In the genomic region with DNA sequence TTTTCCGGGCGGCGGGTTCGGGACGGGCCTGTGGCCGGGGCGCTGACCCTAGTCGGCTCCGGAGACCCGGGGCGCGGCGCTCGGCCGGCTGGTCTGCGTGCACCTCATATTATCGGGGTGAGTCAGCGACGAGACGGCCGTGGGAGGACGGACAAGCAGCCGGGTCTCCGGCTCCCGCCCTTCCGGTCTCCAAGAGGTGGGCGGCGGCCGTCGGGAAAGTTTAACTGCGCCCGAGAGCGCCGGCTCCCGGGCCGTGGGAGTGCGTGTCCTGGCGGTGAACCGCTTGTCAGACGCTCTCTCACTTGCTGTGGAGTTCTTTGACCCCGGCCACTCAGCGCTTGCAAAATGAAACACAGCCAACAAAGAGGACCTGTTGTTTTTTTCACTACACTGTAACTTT, we compare ENCODE assay signal across 8 mouse cellular contexts. TPM values are rescaled to one million over a fixed set of nuclear protein-coding genes. Genes with fewer than 3 reads are reported as not detected.
A peak's percentile ranks its signal among the peaks of the same experiment; 100 is the strongest.
DNase-seq lines count a peak whose midpoint lies in the region; ATAC-seq and TF ChIP-seq lines count a peak whose summit lies in the region.

No protein-coding gene starts in this region.

- peak; percentile 95 for DNase-seq in 3134 (ENCODE audit: extremely low read depth, insufficient read length, low spot score)
- DNase-seq in embryo, embryonic 11.5 days (ENCODE audit: low read depth, low spot score) = peak; percentile 35
- DNase-seq in kidney, postnatal 36 days = peak; percentile 86 to 87
- DNase-seq in cerebellum, adult 8-10 months = no peak

- H3K27me3 ChIP-seq in ES-Bruce4 (ENCODE audit: control insufficient read depth, insufficient read depth, low read length, poor library complexity, severe bottlenecking) = no peaks in the 10 kb centered on the region
- no peaks in the 10 kb centered on the region for H3K27me3 ChIP-seq in heart, embryonic 14.5 days (ENCODE audit: control insufficient read depth, insufficient read depth, low read length)
- H3K27me3 ChIP-seq in megakaryocyte, embryonic 14.5 days (replicated peaks) = no peaks in the 10 kb centered on the region
- H3K27me3 ChIP-seq in stomach, embryonic 16.5 days (ENCODE audit: control insufficient read depth, insufficient read depth, low read length) = no peaks in the 10 kb centered on the region

- H3K27ac ChIP-seq in ES-Bruce4 (ENCODE audit: insufficient read depth, low read length) = no peak overlapping the region
- peak overlapping the region; percentile 90 to 95 for H3K27ac ChIP-seq in heart, embryonic 14.5 days (replicated peaks in 1 of 2; ENCODE audit: control insufficient read depth in 1 of 2, insufficient read depth in 1 of 2, low read depth in 2 of 2, low read length in 2 of 2)
- H3K27ac ChIP-seq in stomach, embryonic 16.5 days (ENCODE audit: low read length) = peak overlapping the region; percentile 86

- TF ChIP-seq EP300 in ES-Bruce4 (IDR thresholded peaks at IDR 0.05; ENCODE audit: insufficient read depth, low read depth, low read length) = no peak

- no peak for TF ChIP-seq POLR2A in ES-Bruce4 (IDR thresholded peaks at IDR 0.05; ENCODE audit: insufficient read depth, low read length)

- H3K4me3 ChIP-seq in ES-Bruce4 (ENCODE audit: low read depth, low read length) = peak overlapping the region; percentile 60
- peak overlapping the region; percentile 80 to 81 for H3K4me3 ChIP-seq in heart, embryonic 14.5 days (ENCODE audit: control insufficient read depth in 1 of 2, insufficient read depth in 1 of 2, low read depth in 1 of 2, low read length in 2 of 2)
- H3K4me3 ChIP-seq in megakaryocyte, embryonic 14.5 days (replicated peaks) = peak overlapping the region; percentile 93
- peak overlapping the region; percentile 74 for H3K4me3 ChIP-seq in stomach, embryonic 16.5 days (replicated peaks; ENCODE audit: low read length)

- peak; percentile 62 for ATAC-seq in heart, embryonic 14.5 days (ENCODE audit: insufficient number of reproducible peaks, insufficient read depth, low FRiP score, low read depth)
- ATAC-seq in stomach, embryonic 16.5 days (ENCODE audit: insufficient read depth, low FRiP score) = peak; percentile 79

- under 1% methylated on average over 42 of the region's 42 CpGs for WGBS in heart, embryonic 14.5 days
- under 1% methylated on average over 42 of the region's 42 CpGs for WGBS in stomach, embryonic 16.5 days

- H3K9ac ChIP-seq in ES-Bruce4 (ENCODE audit: low read depth, poor library complexity, severe bottlenecking) = peak overlapping the region; percentile 80
- H3K9ac ChIP-seq in heart, embryonic 14.5 days (ENCODE audit: low read length) = peak overlapping the region; percentile 79
- peak overlapping the region; percentile 83 for H3K9ac ChIP-seq in stomach, embryonic 16.5 days (ENCODE audit: low read length)

- no peak for TF ChIP-seq CTCF in ES-Bruce4 (IDR thresholded peaks at IDR 0.05; ENCODE audit: low read depth, low read length)

- peak overlapping the region; percentile 78 for H3K4me2 ChIP-seq in heart, embryonic 14.5 days (ENCODE audit: low read length)
- H3K4me2 ChIP-seq in stomach, embryonic 16.5 days (ENCODE audit: low read depth, low read length) = peak overlapping the region; percentile 61

- H3K36me3 ChIP-seq in ES-Bruce4 (ENCODE audit: control insufficient read depth, insufficient read depth, low read length, poor library complexity, severe bottlenecking) = no peaks in the 10 kb centered on the region
- peaks cover 7% of the 10 kb centered on the region; the same call in 1 of the 2 replicates for H3K36me3 ChIP-seq in heart, embryonic 14.5 days (ENCODE audit: control insufficient read depth, insufficient read depth, low read length)
- H3K36me3 ChIP-seq in megakaryocyte, embryonic 14.5 days (replicated peaks; ENCODE audit: low read length) = peaks cover 42% of the 10 kb centered on the region
- H3K36me3 ChIP-seq in stomach, embryonic 16.5 days (ENCODE audit: control insufficient read depth, insufficient read depth, low read length) = no peaks in the 10 kb centered on the region

- no peaks in the 10 kb centered on the region for H3K9me3 ChIP-seq in ES-Bruce4 (replicated peaks; ENCODE audit: control insufficient read depth, insufficient read depth, low read length, poor library complexity, severe bottlenecking)
- H3K9me3 ChIP-seq in heart, embryonic 14.5 days (ENCODE audit: control insufficient read depth, low read length) = no peaks in the 10 kb centered on the region; the same call in 1 of the 2 replicates
- peaks cover 3% of the 10 kb centered on the region; the same call in 1 of the 2 replicates for H3K9me3 ChIP-seq in megakaryocyte, embryonic 14.5 days
- no peaks in the 10 kb centered on the region for H3K9me3 ChIP-seq in stomach, embryonic 16.5 days (replicated peaks; ENCODE audit: control insufficient read depth, low read length)

- peaks cover 2% of the 10 kb centered on the region for H3K4me1 ChIP-seq in ES-Bruce4 (ENCODE audit: control insufficient read depth, insufficient read depth, low read length)
- H3K4me1 ChIP-seq in heart, embryonic 14.5 days (ENCODE audit: control insufficient read depth in 2 of 2, insufficient read depth in 2 of 2, low read length in 2 of 2) = peaks cover 0 to 13% of the 10 kb centered on the region in 2 experiments; a peak in 2 of 4 replicates
- peaks cover 64% of the 10 kb centered on the region for H3K4me1 ChIP-seq in megakaryocyte, embryonic 14.5 days
- peaks cover 10% of the 10 kb centered on the region for H3K4me1 ChIP-seq in stomach, embryonic 16.5 days (ENCODE audit: control insufficient read depth, insufficient read depth, low read length)

RNA-seq across cellular contexts. Expression of a gene that starts 0.4 kb away (rescaled TPM):
- 21.2 and 27.1 TPM in 2 replicates for polyA plus RNA-seq in ES-Bruce4 (2011; ENCODE audit: insufficient read depth, insufficient read length, low read depth, missing spikeins)
- polyA plus RNA-seq in heart, embryonic 14.5 days (2014; fragmentation: Nextera tagmentation; extraction: Ambion mirVana) = 18.8 and 21.4 TPM in 2 replicates
- polyA plus RNA-seq in megakaryocyte, embryonic 14.5 days (2012; ENCODE audit: insufficient read depth, low replicate concordance) = 0.99 and 9.1 TPM in 2 replicates
- polyA plus RNA-seq in stomach, embryonic 16.5 days (2015; fragmentation: Nextera tagmentation; extraction: Ambion mirVana) = 22.0 and 24.4 TPM in 2 replicates

RNA-seq across cellular contexts. Expression of a gene that starts 25.7 kb away (rescaled TPM):
- polyA plus RNA-seq in ES-Bruce4 (2011; ENCODE audit: insufficient read depth, insufficient read length, low read depth, missing spikeins) = 277 and 314 TPM in 2 replicates
- 199 and 203 TPM in 2 replicates for polyA plus RNA-seq in heart, embryonic 14.5 days (2014; fragmentation: Nextera tagmentation; extraction: Ambion mirVana)
- 0.52 and 5.0 TPM in 2 replicates for polyA plus RNA-seq in megakaryocyte, embryonic 14.5 days (2012; ENCODE audit: insufficient read depth, low replicate concordance)
- polyA plus RNA-seq in stomach, embryonic 16.5 days (2015; fragmentation: Nextera tagmentation; extraction: Ambion mirVana) = 263 and 270 TPM in 2 replicates

RNA-seq across cellular contexts. Expression of a gene that starts 34.9 kb away (rescaled TPM):
- polyA plus RNA-seq in ES-Bruce4 (2011; ENCODE audit: insufficient read depth, insufficient read length, low read depth, missing spikeins) = 622 and 631 TPM in 2 replicates
- polyA plus RNA-seq in heart, embryonic 14.5 days (2014; fragmentation: Nextera tagmentation; extraction: Ambion mirVana) = 334 and 337 TPM in 2 replicates
- 21.9 and 66.1 TPM in 2 replicates for polyA plus RNA-seq in megakaryocyte, embryonic 14.5 days (2012; ENCODE audit: insufficient read depth, low replicate concordance)
- 364 and 480 TPM in 2 replicates for polyA plus RNA-seq in stomach, embryonic 16.5 days (2015; fragmentation: Nextera tagmentation; extraction: Ambion mirVana)

RNA-seq across cellular contexts. Expression of a gene that starts 35.0 kb away (rescaled TPM):
- 626 and 704 TPM in 2 replicates for polyA plus RNA-seq in ES-Bruce4 (2011; ENCODE audit: insufficient read depth, insufficient read length, low read depth, missing spikeins)
- 380 and 382 TPM in 2 replicates for polyA plus RNA-seq in heart, embryonic 14.5 days (2014; fragmentation: Nextera tagmentation; extraction: Ambion mirVana)
- polyA plus RNA-seq in megakaryocyte, embryonic 14.5 days (2012; ENCODE audit: insufficient read depth, low replicate concordance) = 11.8 and 31.5 TPM in 2 replicates
- 382 and 410 TPM in 2 replicates for polyA plus RNA-seq in stomach, embryonic 16.5 days (2015; fragmentation: Nextera tagmentation; extraction: Ambion mirVana)

Comparison
In these comparisons a context has a peak if more than half of its experiments do, and no peak if none do; other contexts are left out.
1. RNA of a gene that starts 25.7 kb away (polyA plus RNA-seq): 277 to 314 TPM in ES-Bruce4, 263 to 270 TPM in stomach, embryonic 16.5 days and 199 to 203 TPM in heart, embryonic 14.5 days; 0.52 to 5.0 TPM in megakaryocyte, embryonic 14.5 days; every median in the first group is over 10 times any median in the second.
2. Peak in every context shown above with its lines, with median percentiles within 50 percentile points of each other: H3K4me3 ChIP-seq and H3K9ac ChIP-seq.